Mouse (Mus musculus) monocyte, adult 59 days (primary cell): Measurements from ENCODE around the gene Olfr517. TPM values are rescaled to one million over a fixed set of nuclear protein-coding genes. Genes with fewer than 3 reads are reported as not detected.

Source experiments
- total RNA-seq, 2 experiments: library from RNA; stranded (reverse); gene quantifications; one replicate each; pipeline ENCODE4 v1.2.4; 2023

Gene Olfr517
- not detected for total RNA-seq

DNA sequence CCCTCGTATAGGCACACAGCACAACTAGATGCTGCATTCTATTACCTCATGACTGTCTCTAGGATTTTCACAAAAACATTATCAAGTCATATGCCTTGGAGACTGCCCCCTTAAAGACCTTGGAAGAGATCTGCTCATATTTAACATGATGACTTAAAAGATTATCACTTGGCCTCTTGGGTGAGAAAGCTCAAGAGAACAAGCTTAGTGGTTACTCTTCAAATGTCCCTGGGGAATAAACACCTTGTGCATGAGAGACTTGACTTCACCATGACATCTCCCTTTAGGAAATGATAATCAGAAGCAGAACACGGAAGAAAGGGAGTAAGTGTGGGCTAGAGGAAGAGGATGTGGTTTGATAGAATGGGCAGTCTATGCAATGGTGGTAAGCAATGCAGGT is at the start of gene Olfr517:
Olfr517 (minus strand) TSS at position 101 of the 400 bp plus-strand sequence.

DNA sequence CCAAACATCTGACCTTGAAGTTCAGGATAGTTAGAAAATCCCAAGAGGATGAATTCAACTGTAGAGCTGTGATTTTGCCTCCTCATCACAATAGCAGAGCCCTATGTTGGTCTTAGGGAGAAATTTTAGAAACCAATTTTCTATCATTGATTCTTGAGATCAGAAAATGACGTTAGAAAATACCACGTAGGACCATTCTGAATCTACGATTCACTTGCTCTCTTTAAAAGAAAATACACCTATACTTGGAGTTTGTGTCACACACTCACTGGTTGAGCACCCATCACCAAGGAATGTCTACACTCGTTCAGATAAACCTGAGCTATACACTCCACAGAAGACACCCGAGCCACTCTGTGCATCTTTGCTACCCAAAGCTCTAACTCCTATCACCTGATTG is 22.1 kb upstream of the Olfr517 start, which contains the start of gene Olfr519:
Olfr519 (minus strand) TSS at position 101 of the 400 bp plus-strand sequence.

GRCm38 (mm10) chr7:108884906-108885305 is 12.7 kb upstream of the Olfr517 start, which contains the start of gene Olfr518:
TSS of gene Olfr518 (minus strand) at chr7:108885006.

GRCm38 (mm10) chr7:108850429-108850828 is 21.8 kb downstream of the Olfr517 start, which contains the start of gene Olfr516:
TSS of gene Olfr516 (minus strand) at chr7:108850529.

GRCm38 (mm10) chr7:108825897-108826296 is 46.3 kb downstream of the Olfr517 start, which contains the start of gene Olfr514:
TSS of gene Olfr514 (minus strand) at chr7:108825997.

Other genes starting within 250 kb of the Olfr517 start
- not detected for gene Olfr508, start 242.4 kb downstream of the Olfr517 start, total RNA-seq
- gene Olfr509, start 220.5 kb downstream of the Olfr517 start, total RNA-seq, result not detected
- gene Olfr510, start 206.0 kb downstream of the Olfr517 start, total RNA-seq, result not detected
- gene Olfr512, start 159.1 kb downstream of the Olfr517 start, total RNA-seq, result not detected
- gene Olfr513, start 121.4 kb downstream of the Olfr517 start, total RNA-seq, result not detected
- not detected for gene Olfr514, start 46.4 kb downstream of the Olfr517 start, total RNA-seq
- gene Olfr516, start 21.9 kb downstream of the Olfr517 start, total RNA-seq, result not detected
- not detected for gene Olfr518, start 12.6 kb upstream of the Olfr517 start, total RNA-seq
- not detected for gene Olfr519, start 22.0 kb upstream of the Olfr517 start, total RNA-seq
- under 1 TPM; 0.82 to 0.86 TPM for gene Nlrp10, start 57.8 kb upstream of the Olfr517 start, total RNA-seq
- gene Eif3f, start 62.0 kb upstream of the Olfr517 start, total RNA-seq, result 100 to 1,000 TPM; 215 to 246 TPM
- not detected for gene Tub, start 78.0 kb upstream of the Olfr517 start, total RNA-seq
- 1 to 10 TPM in 1 of 2 experiments, under 1 TPM in 1; 0.89 to 1.1 TPM for gene Ric3, start 211.0 kb upstream of the Olfr517 start, total RNA-seq